Mouse (Mus musculus) right cerebral cortex, postnatal 36 days (tissue): ENCODE measurements at regions not wholly inside any gene's neighbourhood (a gene's known extent, or its start where the extent isn't known, plus 50 kb on each side); places are given as distances from the start of the nearest gene placed in this dataset.

Experiments
- DNase-seq, 2 experiments: peaks; one replicate each; pipeline ENCODE4 v3.0.0; 2022; ENCODE audit warnings: low spot score in 2 of 2, mixed read lengths in 1 of 2

DNA sequence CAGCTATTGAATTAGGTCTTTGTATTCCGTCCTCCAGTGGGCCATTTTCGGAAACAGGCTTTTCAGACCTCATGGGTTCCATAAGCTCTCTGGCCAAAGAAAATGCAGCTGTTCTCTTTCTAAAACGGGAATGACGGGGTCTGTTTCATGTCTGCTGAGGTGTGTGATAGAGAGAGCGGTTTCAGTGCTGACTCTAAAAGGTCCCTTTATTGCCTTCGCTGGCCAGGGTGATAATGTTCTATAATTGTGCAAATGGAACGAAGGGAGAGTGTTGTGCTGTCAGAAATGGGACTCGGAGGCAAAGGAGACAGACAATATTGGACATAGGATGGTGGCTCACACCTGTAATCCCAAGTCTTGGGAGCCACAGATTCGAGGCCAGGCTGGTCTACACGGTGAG is 53.5 kb upstream of the Osbpl8 start:
- DNase-seq: no peak

- DNase-seq: peak; percentile 7 to 37
Observed at GRCm38 (mm10) chr10:111108658-111109633, 55.6 kb upstream of the Osbpl8 start.

DNA sequence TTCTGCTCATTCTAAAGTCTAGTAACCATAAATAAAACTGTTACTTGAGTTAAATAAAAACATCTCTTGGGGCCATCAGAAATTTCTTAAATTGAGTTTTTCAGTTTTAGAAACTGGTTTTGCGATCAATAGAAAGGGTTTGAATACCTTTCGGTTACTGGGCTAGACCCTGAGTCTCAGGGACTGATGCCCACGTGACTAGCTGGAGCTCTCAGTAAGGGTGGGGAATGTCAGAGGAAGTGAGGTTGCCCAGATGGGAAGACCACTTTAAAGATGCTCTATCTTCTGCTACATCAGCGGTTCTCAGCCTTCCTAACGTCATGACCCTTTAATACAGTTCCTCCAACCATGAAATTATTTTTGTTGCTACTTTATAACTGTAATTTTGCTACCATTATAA is 56.7 kb upstream of the Osbpl8 start:
- no peak for DNase-seq

- peak; percentile 29 to 56 for DNase-seq
Observed at GRCm38 (mm10) chr10:111107387-111107786, 57.2 kb upstream of the Osbpl8 start.

- no peak for DNase-seq
Observed at GRCm38 (mm10) chr10:111106411-111106810, 58.1 kb upstream of the Osbpl8 start.

DNA sequence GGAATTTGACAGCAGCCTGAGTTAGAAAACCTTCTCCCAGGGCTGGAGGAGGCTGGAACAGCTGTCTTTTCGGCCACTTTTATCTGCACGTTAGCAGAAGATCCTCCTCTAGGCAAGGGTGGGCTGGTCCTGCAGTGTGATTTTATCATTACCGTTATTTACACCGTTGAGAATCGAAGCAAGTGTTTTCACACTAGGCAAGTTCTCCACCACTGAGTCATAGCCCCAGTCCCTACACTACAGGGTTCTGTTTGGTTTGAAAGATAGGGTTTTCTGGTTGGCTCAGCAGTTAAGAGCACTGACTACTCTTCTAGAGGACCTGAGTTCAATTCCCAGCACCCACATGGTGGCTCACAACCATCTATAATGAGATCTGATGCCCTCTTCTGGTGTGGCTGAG is 58.9 kb upstream of the Osbpl8 start:
- no peak for DNase-seq

- DNase-seq: no peak
Observed at GRCm38 (mm10) chr10:111103512-111103911, 61.0 kb upstream of the Osbpl8 start.

DNA sequence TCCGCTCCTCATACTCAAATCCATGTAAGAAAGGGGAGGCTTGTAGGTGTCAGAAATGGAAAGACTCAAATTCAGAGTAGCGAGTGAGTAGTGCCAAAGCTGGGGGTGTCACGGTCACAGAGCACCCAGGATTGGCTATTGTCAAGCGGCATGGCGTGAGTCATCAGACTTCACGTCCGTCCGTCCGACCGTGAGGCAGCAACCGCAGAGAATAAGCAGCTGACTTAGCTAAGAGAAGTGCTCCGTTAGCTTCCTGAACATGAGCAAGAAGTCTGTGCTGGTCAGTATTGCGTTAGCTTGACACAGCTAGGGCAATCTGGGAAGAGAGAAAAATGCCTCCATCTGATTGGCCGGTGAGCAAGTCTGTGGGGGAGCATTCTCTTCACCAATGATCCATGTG is 61.5 kb upstream of the Osbpl8 start:
- DNase-seq: no peak

- DNase-seq: no peak
Observed at GRCm38 (mm10) chr10:111101901-111102761, 62.4 kb upstream of the Osbpl8 start.

- DNase-seq: peak; percentile 48 to 61
Observed at GRCm38 (mm10) chr10:111099812-111100464, 64.6 kb upstream of the Osbpl8 start.

- no peak for DNase-seq
Observed at GRCm38 (mm10) chr10:111099059-111099811, 65.3 kb upstream of the Osbpl8 start.

- no peak for DNase-seq
Observed at GRCm38 (mm10) chr10:111097245-111097644, 67.3 kb upstream of the Osbpl8 start.

- DNase-seq: no peak
Observed at GRCm38 (mm10) chr10:111096811-111097210, 67.7 kb upstream of the Osbpl8 start.

DNA sequence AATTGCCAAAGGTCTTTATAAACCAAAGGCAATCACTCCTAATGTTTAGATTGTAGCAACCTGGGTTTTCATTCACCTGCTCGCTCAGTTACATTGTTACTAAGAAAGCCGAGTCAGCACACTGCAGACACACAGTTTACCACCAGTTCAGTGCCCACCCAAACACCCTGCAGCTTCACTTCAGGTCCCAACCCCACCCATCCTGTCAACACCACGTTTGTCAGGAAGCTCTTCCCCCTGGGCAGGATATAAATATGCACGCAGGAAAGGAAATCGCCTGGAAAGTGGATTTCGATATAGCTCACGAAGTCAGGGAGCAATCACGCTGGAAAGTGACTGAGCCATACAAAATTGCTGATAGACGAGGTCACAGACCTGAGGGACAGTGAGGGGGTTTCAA is 70.1 kb upstream of the Osbpl8 start:
- DNase-seq: no peak

DNA sequence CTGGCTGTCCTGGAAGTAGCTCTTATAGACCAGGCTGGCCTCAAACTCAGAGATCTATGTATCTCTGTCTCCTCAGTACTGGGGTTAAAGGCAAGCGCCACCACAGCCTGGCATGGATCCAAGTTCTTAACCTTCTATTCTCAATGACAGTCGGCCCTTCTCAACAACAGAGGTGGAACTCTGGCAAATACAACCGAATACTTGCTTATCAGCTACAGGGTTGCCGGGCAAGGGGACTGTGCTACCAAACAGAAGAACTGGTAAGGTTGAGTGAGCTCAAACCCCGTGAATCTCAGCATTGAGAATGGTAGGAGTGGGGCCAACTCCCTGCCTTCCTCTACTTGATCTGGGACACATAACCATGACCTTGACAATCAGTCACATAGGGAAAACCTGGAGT is 75.2 kb upstream of the Osbpl8 start:
- DNase-seq: no peak

DNA sequence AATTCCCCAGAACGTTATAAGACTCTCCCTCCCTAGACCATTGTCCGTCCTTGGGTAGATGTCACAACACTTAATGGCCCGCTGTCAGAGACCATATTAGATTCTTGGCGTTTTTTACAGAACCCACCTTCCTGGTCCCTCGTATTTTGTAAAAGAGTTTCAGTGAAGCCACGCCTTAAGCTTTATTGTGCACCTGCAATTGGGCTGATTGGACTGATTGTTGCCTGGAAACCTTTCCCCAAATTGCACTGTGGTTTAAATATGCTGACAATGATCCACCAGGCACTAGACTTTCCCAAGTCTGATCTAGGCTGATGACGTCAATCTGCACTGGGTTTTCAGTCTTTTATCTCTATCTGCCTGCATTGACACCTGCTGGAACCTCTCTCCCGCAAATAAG is 75.6 kb upstream of the Zdhhc17 start:
- DNase-seq: no peak

- no peak for DNase-seq
Observed at GRCm38 (mm10) chr10:111084267-111084780, 74.4 kb upstream of the Zdhhc17 start.

DNA sequence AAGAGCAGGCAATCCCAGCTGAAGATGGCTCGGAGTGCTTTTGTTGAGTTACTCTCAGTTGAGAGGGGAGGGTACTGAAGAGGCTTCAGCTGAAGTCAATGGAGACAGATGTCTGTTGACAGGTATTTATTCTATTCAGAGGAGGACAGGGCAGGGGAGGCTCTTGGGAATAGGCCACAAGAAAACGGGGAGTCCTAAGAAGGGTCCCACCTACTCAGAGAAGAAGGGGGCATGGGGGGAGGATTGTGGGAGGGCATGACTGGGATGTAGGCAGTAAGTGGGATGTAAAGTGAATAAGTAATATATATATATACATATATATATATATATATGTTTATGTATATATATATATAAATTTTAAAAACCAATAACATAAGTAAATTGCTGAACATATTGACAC is 73.9 kb upstream of the Zdhhc17 start:
- no peak for DNase-seq

- no peak for DNase-seq
Observed at GRCm38 (mm10) chr10:111083338-111083737, 73.4 kb upstream of the Zdhhc17 start.

DNA sequence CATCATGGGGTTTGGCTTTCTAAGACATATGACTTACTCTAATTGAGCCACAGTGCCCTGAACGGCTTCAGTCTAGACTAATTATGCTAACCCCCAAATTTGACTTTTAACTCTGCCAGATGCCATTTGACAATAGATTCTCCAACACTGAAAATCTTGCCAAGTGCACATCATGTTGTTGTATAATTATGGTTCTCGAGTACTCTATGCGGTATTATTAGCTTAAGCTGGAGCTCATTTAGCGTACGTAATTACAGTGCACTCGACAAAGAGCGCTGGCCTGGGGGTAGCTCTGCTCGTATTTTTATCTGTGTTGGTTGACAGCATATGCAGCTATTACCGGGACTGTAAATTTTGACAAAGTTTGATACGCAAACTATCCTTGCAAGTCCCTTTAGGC is 70.4 kb upstream of the Zdhhc17 start:
- DNase-seq: no peak

- DNase-seq: no peak
Observed at GRCm38 (mm10) chr10:111079051-111079450, 69.1 kb upstream of the Zdhhc17 start.
